Mouse (Mus musculus): Measurements from ENCODE around the gene Vax2.

DNA sequence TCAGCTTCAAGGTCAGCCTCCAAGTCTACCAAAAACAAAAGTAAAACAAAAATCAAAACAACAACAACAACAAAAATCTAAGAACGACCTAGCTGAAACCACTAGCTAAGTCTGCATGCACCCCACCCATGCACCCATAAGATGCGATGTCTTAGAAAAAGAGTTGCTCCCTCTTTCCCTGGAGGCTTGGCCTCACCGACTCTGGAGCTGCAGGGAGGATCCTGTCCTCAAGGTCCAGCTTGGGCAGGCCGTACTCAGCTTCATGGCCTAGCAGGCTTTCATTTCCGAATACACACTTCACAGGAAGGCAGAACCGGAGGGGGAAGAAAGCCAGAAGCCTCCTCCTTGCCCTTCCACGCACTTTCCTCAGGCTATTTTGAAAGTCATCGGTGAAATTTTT, 6.0 kb downstream of the Vax2 start:
- no peak for TF ChIP-seq CTCF (IDR thresholded peaks at IDR 0.05; ENCODE audit: low read depth)
- TF ChIP-seq EP300 (optimal IDR thresholded peaks at IDR 0.05): no peak
